19 mouse cellular contexts compared by ENCODE assay signal in the genomic region with DNA sequence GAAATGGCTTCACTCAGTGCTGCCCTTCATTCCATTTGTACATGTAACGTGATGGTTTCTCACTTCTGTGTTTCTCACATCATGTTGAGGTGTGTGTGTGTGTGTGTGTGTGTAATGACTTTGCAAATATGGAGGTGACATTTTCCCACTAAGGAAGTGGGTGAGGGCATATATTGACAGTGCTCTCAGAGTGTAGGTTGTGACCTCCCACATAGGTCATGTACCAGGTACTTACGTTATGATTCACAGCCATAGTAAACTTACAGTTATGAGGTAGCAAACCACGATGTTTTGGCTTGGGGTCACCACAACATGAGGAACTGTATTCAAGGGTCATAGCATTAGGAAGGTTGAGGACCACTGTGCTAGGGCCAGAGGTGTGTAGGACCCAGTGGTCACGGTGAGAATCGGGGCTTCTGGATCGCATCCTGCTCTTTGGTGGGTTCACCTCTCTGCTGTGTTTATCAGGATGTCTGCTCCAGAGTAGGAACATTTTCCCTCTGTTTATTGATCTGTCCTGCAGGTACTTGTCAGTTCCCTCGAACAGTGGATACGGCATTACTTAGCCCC.
DNase-seq lines count a peak whose midpoint lies in the region; ATAC-seq lines count a peak whose summit lies in the region.
"Had no signal": no experiment of that assay in that cellular context is flagged by ENCODE, and none has a peak within 500 bp of the region (broad histone marks: within the 10 kb centered on the region; RNA-seq: fewer than 3 reads in every experiment).

No protein-coding gene starts in this region.

- ATAC-seq in activated CD4-positive, CD25-positive, alpha-beta regulatory T cell, adult 4 months = peak; percentile 10
- peak; percentile 19 for ATAC-seq in inflammation-experienced regulatory T-cells, adult 6 months
- ATAC-seq: forebrain, embryonic 13.5 days; forebrain, embryonic 15.5 days; forebrain, postnatal 0 days; Patski had no signal

- DNase-seq in CD4-positive helper T cell, adult 2 months (ENCODE audit: low read depth, low spot score) = peak; percentile 53
- DNase-seq in CD4-positive, CD25-positive, alpha-beta regulatory T cell, adult 2 months (ENCODE audit: low read depth, low spot score) = peak; percentile 33
- no peak for DNase-seq in kidney, postnatal 4 days
- no peak for DNase-seq in spleen, adult 12 weeks (ENCODE audit: low spot score)
- DNase-seq in cerebellum, postnatal 14 days = no peak
- DNase-seq: adrenal gland, adult 2 months; adrenal gland, postnatal 10 days; adrenal gland, postnatal 25 days; cerebellum, adult 11 months; cerebellum, adult 18-20 months; cerebellum, adult 8-10 months; cerebellum, adult 9-11 months; cerebellum, postnatal 25 days; forebrain, postnatal 0 days had no signal

Comparison
In these comparisons a context has a peak if more than half of its experiments do, and no peak if none do; other contexts are left out.
1. DNase-seq: peak in CD4-positive helper T cell, adult 2 months (single experiment) and CD4-positive, CD25-positive, alpha-beta regulatory T cell, adult 2 months (single experiment); none in kidney, postnatal 4 days (0 of 2), spleen, adult 12 weeks (single experiment) and cerebellum, postnatal 14 days (0 of 2).